Mouse (Mus musculus) heart, postnatal 0 days (tissue): ENCODE results near the gene Slc30a9. TPM values are rescaled to one million over a fixed set of nuclear protein-coding genes. Genes with fewer than 3 reads are reported as not detected.

Experiments
- ATAC-seq: fragments of 200-750 bp; cut with Nextera tagmentation; 2 replicates; pipeline ENCODE4 v1.8.0; 2017; ENCODE audit warnings: low read depth, moderate number of reproducible peaks, moderate library complexity; ENCODE audit not compliant: insufficient read depth
- DNase-seq: peaks from one replicate; pipeline ENCODE4 v3.0.0-alpha.2; 2016; ENCODE audit warnings: low spot score
- H3K27ac ChIP-seq: fragments of 300-500 bp; sonication (generic); 2 replicates; pipeline ENCODE4 v1.5.1; 2014; ENCODE audit warnings: low read depth, mild to moderate bottlenecking
- H3K27me3 ChIP-seq: fragments of 300-500 bp; sonication (generic); 2 replicates; pipeline ENCODE4 v1.6.1; 2014; ENCODE audit warnings: low read length, mixed read lengths; ENCODE audit not compliant: control insufficient read depth, insufficient read depth
- H3K36me3 ChIP-seq: fragments of 300-500 bp; sonication (generic); replicated peaks from 2 replicates; pipeline ENCODE4 v1.6.1; 2014; ENCODE audit warnings: low read length, mixed read lengths; ENCODE audit not compliant: control insufficient read depth, insufficient read depth
- H3K4me1 ChIP-seq: fragments of 300-500 bp; sonication (generic); 2 replicates; pipeline ENCODE4 v1.6.1; 2014; ENCODE audit warnings: antibody characterized with exemption; ENCODE audit not compliant: control insufficient read depth, insufficient read depth
- H3K4me2 ChIP-seq: fragments of 300-500 bp; sonication (generic); 2 replicates; pipeline ENCODE4 v1.6.1; 2014; ENCODE audit warnings: low read depth, mild to moderate bottlenecking, low read length, moderate library complexity
- H3K4me3 ChIP-seq: fragments of 300-500 bp; sonication (generic); 2 replicates; pipeline ENCODE4 v1.5.1; 2014; ENCODE audit warnings: low read depth, low read length
- H3K9ac ChIP-seq: fragments of 300-500 bp; sonication (generic); replicated peaks from 2 replicates; pipeline ENCODE4 v1.6.1; 2014; ENCODE audit warnings: low read depth, low read length, mixed read lengths
- H3K9me3 ChIP-seq: fragments of 300-500 bp; sonication (generic); replicated peaks from 2 replicates; pipeline ENCODE4 v1.6.1; 2016; ENCODE audit warnings: low read length; ENCODE audit not compliant: control insufficient read depth
- CTCF ChIP-seq: IDR thresholded peaks from 2 replicates; pipeline ENCODE4 v1.5.1; 2016; ENCODE audit warnings: antibody characterized with exemption, control low read depth, low read depth
- EP300 ChIP-seq: IDR thresholded peaks from 2 replicates; pipeline ENCODE4 v1.6.1; 2016; ENCODE audit warnings: antibody characterized with exemption, low read depth
- WGBS: fragments of 180-500 bp; shearing (Covaris S2); extraction: QIAGEN DNeasy Blood & Tissue Kit; methylation state at CpG from one replicate; pipeline ENCODE4 v1.1.7; 2014; 5-methylcytosine and 5-hydroxymethylcytosine counted together
- polyA plus RNA-seq: library from polyadenylated mRNA; unstranded; fragments of >200 nt; fragmentation: Nextera tagmentation; extraction: Ambion mirVana; gene quantifications from 2 replicates; pipeline ENCODE4 v1.2.1, GENCODE M21; 2015
- total RNA-seq: library from RNA; depleted of rRNA; stranded (reverse); fragments of >200 nt; gene quantifications from 2 replicates; pipeline ENCODE4 v1.2.3, GENCODE M21; 2014; ENCODE audit warnings: low replicate concordance

The Slc30a9 gene
- total and polyA plus RNA-seq, 2 experiments from 2014 or later = 87.2 to 121 TPM

DNA sequence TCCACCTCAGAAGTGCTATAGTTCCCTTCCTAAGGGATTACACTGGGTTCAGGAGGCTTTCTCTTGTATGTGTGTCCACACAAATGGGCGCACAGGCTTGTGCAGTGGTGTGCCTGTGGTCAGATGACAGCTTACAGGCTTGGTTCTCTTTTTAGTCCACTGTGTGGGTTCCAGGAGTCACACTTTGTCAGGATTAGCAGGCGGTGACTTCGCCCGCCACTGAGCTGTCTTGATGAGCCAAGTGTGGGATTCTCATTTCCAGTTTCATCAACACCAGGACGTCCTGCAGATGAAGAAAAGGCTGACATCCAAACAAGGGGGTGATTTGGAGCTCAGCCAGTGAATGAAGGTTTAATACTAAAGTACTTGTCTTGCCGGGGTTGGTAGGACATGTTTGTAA, 11.1 kb upstream of the Slc30a9 start:
- no peaks in the 10 kb centered on the region for H3K27me3 ChIP-seq
- no peak for TF ChIP-seq CTCF
- no peak for TF ChIP-seq EP300
- no peaks in the 10 kb centered on the region for H3K9me3 ChIP-seq
- H3K4me3 ChIP-seq = no peak overlapping the region
- H3K36me3 ChIP-seq = peaks cover 11% of the 10 kb centered on the region; the same call in 1 of the 2 replicates
- no peak overlapping the region for H3K9ac ChIP-seq
- no peaks in the 10 kb centered on the region for H3K4me1 ChIP-seq
- H3K4me2 ChIP-seq = no peak overlapping the region
- DNase-seq = no peak
- 37% methylated on average over 6 of the region's 6 CpGs for WGBS
- no peak for ATAC-seq
- H3K27ac ChIP-seq = no peak overlapping the region

DNA sequence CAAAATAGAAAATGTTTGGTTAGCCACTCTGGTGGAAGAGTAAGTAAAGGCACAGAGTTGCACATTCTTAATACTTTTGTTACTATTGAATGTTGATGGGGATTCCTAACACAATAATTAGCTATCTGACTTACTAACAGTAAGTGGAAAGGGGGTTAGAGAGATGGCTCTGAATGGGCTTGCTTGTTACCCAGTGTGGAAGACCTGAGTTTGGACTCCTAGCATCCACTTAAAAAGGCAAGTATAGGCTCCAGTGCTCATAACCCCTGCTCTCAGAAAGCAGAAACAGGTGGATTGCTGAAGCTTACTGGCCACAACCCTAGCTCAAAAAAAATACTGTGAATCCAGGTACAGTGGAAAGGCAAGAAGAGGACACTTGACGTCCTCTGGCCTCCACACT, 10.6 kb upstream of the Slc30a9 start:
- ATAC-seq (no peak), DNase-seq (no peak)
- Histone ChIP-seq H3K36me3 (peaks cover 11% of the 10 kb centered on the region; the same call in 1 of the 2 replicates), H3K4me2 (no peak overlapping the region), H3K9me3 (no peaks in the 10 kb centered on the region), H3K4me3 (no peak overlapping the region), H3K9ac (no peak overlapping the region), H3K27ac (no peak overlapping the region), H3K4me1 (no peaks in the 10 kb centered on the region), H3K27me3 (no peaks in the 10 kb centered on the region)
- WGBS = 96% methylated on average over 1 of the region's 1 CpGs
- TF ChIP-seq CTCF (no peak), EP300 (no peak)

DNA sequence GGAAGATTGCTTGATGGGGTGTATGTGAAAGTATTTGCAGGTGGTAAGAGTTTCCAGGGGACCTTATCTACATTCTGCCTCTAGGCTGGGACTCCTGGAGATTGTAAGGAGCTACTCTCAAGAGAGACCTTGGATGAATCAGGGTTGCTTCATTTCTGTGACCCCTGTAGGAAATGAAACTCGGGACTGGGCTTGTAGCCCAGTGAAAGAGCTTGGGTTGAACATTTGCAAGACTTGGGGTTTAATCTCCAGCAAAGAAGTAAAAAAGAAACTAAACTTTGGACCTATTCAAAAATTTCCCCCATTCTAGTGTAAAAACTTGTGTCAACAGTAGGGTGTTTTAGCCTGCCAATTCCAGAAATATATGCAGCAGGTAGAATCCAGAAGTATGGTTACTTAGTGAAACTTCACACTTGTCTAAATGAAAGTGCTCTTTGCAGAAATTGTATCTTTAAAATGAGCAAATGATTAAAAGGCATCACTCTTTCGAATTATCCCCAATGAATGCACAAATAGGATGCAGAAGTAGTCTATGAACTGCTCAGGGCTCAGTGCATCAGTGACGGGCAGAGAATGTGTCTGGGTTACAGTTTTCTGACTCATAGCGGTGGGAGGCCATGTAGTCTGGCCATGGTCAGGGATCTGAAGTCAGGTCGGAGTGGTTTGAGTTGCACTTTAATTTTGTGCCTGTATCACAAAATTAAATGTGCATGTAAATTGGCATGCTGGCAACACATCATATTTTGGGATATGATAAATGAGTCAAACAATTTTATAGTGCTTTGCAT, 9.5 kb upstream of the Slc30a9 start:
- Histone ChIP-seq H3K4me2 (no peak overlapping the region), H3K9me3 (no peaks in the 10 kb centered on the region), H3K36me3 (peaks cover 10% of the 10 kb centered on the region; the same call in 1 of the 2 replicates), H3K27ac (no peak overlapping the region), H3K4me1 (no peaks in the 10 kb centered on the region), H3K9ac (no peak overlapping the region), H3K4me3 (no peak overlapping the region), H3K27me3 (no peaks in the 10 kb centered on the region)
- TF ChIP-seq CTCF (no peak), EP300 (no peak)
- DNase-seq (no peak), ATAC-seq (no peak)
- 84% methylated on average over 5 of the region's 5 CpGs for WGBS

DNA sequence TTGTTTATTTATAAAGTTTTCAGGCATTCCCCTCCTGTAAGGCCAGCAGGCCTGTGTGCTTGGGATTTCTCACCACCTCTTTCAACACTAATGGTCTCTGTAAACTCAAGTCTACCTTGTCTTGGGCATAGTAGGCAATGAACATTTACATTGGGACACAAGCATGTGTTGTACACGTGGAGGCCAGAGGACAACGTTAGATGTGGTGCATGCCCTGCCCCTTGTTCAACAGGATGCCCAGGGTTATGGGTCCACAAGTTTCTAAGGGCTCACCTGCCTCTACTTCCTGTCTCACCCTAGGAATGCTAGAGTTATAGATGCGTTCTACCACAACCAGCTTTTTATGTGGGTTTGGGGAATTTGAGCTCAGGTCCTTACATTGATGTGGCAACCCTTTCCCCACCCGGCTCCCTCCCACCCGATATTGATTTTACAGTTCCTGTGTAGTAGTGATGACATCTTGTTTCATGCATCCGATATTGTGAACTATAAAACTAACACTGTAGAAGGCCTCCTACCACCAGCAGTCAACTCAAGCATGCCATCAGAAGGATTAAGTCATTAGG, 6.8 kb upstream of the Slc30a9 start:
- no peak for DNase-seq
- no peak overlapping the region for H3K4me2 ChIP-seq
- WGBS = 88% methylated on average over 6 of the region's 6 CpGs
- H3K36me3 ChIP-seq = no peaks in the 10 kb centered on the region
- no peaks in the 10 kb centered on the region for H3K27me3 ChIP-seq
- no peak overlapping the region for H3K27ac ChIP-seq
- H3K4me3 ChIP-seq = no peak overlapping the region
- H3K9me3 ChIP-seq = no peaks in the 10 kb centered on the region
- H3K9ac ChIP-seq = no peak overlapping the region
- H3K4me1 ChIP-seq = no peaks in the 10 kb centered on the region
- TF ChIP-seq CTCF (no peak), EP300 (no peak)
- ATAC-seq = no peak

- H3K9ac ChIP-seq = no peak overlapping the region
- no peaks in the 10 kb centered on the region for H3K36me3 ChIP-seq
- no peak overlapping the region for H3K4me3 ChIP-seq
- no peak overlapping the region for H3K27ac ChIP-seq
- 94% methylated on average over 8 of the region's 8 CpGs for WGBS
- H3K9me3 ChIP-seq = no peaks in the 10 kb centered on the region
- no peaks in the 10 kb centered on the region for H3K4me1 ChIP-seq
- ATAC-seq (no peak), DNase-seq (no peak)
- TF ChIP-seq CTCF = no peak
- TF ChIP-seq EP300 = no peak
- H3K27me3 ChIP-seq = no peaks in the 10 kb centered on the region
- H3K4me2 ChIP-seq = no peak overlapping the region
Observed at GRCm38 (mm10) chr5:67300926-67301597, 5.7 kb upstream of the Slc30a9 start.
